Mouse (Mus musculus): ENCODE data around the gene Gm13276. TPM values are rescaled to one million over a fixed set of nuclear protein-coding genes. Genes with fewer than 3 reads are reported as not detected.
A peak's percentile ranks its signal among the peaks of the same experiment; 100 is the strongest.
"Not testable (repeated sequence)": the region's sequence is repeated elsewhere in the genome, so short reads cannot be mapped to it uniquely, and the experiment has no call there.

Gm13276 gene
- polyA plus RNA-seq, 1 experiment from 2014 or later, result not detected

DNA sequence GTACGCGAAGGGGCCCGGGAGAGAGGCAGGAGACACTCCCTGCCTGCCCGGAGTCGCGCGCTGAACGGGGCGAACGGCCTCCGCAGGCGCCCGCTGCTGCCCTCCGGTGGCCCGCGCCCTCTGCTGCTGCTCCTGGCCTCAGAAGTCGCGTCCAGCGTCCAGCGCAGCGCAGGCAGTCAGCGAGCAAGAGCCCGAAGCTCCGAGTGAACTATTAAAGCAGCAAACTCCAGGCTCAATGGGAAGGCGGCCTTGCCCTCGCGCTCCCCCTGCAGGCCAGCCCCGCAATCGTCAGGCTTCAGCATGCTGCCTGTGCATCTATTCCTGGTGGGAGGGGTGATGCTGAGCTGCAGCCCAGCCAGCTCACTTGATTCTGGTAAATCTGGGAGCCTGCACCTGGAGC lies 17.4 kb downstream of the Gm13276 start, which contains the start of gene Gm13287:
Gm13287 (plus strand) TSS at position 301 of the 400 bp plus-strand sequence.
- H3K9me3 ChIP-seq (ENCODE audit: control insufficient read depth, low read length); H3K36me3 ChIP-seq (ENCODE audit: control insufficient read depth, insufficient read depth, low read length): not testable (repeated sequence)
- WGBS, result no CpG with 5 or more reads among the region's 29 CpGs

DNA sequence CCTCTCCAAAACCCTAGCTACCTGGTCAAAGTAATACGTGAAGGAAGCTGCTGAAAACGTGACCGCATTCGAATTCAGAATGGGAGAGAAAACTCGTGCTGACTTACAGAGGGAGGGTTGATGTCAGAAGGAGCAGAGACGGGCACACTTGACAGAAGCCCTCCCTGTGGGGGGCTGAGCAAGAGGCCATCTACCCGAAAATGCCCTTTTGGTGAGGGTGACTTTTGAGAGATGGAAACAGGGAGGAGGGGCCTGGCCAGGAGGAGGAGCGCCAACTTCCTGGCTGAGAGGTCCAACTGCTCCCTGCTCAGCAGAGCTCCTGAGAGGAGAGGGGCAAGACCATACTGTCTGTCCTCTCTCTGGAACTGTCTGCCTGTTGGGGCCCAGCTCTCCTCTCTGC lies 19.7 kb downstream of the Gm13276 start, which contains the start of gene Gm13288:
Gm13288 (plus strand) TSS at position 301 of the 400 bp plus-strand sequence.
- H3K9ac ChIP-seq (ENCODE audit: low read depth, low read length); H3K4me1 ChIP-seq (ENCODE audit: control insufficient read depth, insufficient read depth, low read depth, low read length); H3K27me3 ChIP-seq (replicated peaks; ENCODE audit: control insufficient read depth, insufficient read depth, low read length); H3K27ac ChIP-seq (ENCODE audit: low read depth, low read length); H3K4me3 ChIP-seq (ENCODE audit: low read length); H3K9me3 ChIP-seq (ENCODE audit: control insufficient read depth, low read length); H3K36me3 ChIP-seq (ENCODE audit: control insufficient read depth, insufficient read depth, low read length); ATAC-seq: not testable (repeated sequence)
- H3K4me2 ChIP-seq (ENCODE audit: low read length), result peak within 1 kb of the TSS; percentile 43
- WGBS, result no CpG with 5 or more reads among the region's 8 CpGs

More for the DNA sequence above, 17.4 kb downstream of the Gm13276 start, which contains the start of gene Gm13287:
- H3K27me3 ChIP-seq (replicated peaks; ENCODE audit: control insufficient read depth, insufficient read depth, low read length); H3K4me3 ChIP-seq (ENCODE audit: low read length); H3K4me1 ChIP-seq (ENCODE audit: control insufficient read depth, insufficient read depth, low read depth, low read length); ATAC-seq; H3K27ac ChIP-seq (ENCODE audit: low read depth, low read length); H3K9ac ChIP-seq (ENCODE audit: low read depth, low read length); H3K4me2 ChIP-seq (ENCODE audit: low read length): not testable (repeated sequence)

DNA sequence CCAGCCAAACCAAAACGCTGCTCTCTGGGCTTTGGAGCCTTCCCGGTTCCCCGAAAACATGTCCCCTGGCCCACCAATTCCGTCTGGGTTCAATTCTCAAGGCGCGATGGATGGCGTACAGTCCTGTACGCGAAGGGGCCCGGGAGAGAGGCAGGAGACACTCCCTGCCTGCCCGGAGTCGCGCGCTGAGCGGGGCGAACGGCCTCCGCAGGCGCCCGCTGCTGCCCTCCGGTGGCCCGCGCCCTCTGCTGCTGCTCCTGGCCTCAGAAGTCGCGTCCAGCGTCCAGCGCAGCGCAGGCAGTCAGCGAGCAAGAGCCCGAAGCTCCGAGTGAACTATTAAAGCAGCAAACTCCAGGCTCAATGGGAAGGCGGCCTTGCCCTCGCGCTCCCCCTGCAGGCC lies 20.3 kb downstream of the Gm13276 start:
- H3K4me2 ChIP-seq (ENCODE audit: low read length), result peak overlapping the region; percentile 43
- ATAC-seq; H3K36me3 ChIP-seq (ENCODE audit: control insufficient read depth, insufficient read depth, low read length); H3K27me3 ChIP-seq (replicated peaks; ENCODE audit: control insufficient read depth, insufficient read depth, low read length); H3K9ac ChIP-seq (ENCODE audit: low read depth, low read length); H3K9me3 ChIP-seq (ENCODE audit: control insufficient read depth, low read length); H3K27ac ChIP-seq (ENCODE audit: low read depth, low read length); H3K4me3 ChIP-seq (ENCODE audit: low read length); H3K4me1 ChIP-seq (ENCODE audit: control insufficient read depth, insufficient read depth, low read depth, low read length): not testable (repeated sequence)
- WGBS, result no CpG with 5 or more reads among the region's 34 CpGs

DNA sequence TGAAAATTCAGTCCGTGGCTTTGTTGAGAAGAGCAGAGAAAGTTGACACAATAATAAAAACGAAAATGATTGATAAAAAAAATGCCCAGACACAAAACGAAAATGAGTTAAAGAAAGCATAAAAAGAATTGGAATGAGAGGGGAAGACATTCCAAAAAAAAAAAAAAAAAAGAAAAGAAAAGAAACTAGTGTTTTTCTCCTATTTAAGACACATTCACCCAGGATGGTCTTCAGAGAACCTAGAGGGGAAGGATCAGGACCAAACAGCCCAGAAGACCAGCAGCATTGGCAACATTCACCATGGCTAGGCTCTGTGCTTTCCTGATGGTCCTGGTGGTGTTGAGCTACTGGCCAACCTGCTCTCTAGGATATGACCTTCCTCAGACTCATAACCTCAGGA lies 30.4 kb downstream of the Gm13276 start, which contains the start of gene Ifna7:
Ifna7 (plus strand) TSS at position 301 of the 400 bp plus-strand sequence.
- Histone ChIP-seq H3K27ac (ENCODE audit: low read depth, low read length) (no peak within 1 kb of the TSS), H3K4me2 (ENCODE audit: low read length) (no peak within 1 kb of the TSS), H3K9me3 (ENCODE audit: control insufficient read depth, low read length) (no peaks in the 10 kb centered on the region), H3K36me3 (ENCODE audit: control insufficient read depth, insufficient read depth, low read length) (no peaks in the 10 kb centered on the region), H3K9ac (ENCODE audit: low read depth, low read length) (no peak within 1 kb of the TSS), H3K27me3 (replicated peaks; ENCODE audit: control insufficient read depth, insufficient read depth, low read length) (no peaks in the 10 kb centered on the region), H3K4me3 (ENCODE audit: low read length) (no peak within 1 kb of the TSS), H3K4me1 (ENCODE audit: control insufficient read depth, insufficient read depth, low read depth, low read length) (no peaks in the 10 kb centered on the region)
- no peak for ATAC-seq
- 67% methylated on average over 3 of the region's 3 CpGs for WGBS

DNA sequence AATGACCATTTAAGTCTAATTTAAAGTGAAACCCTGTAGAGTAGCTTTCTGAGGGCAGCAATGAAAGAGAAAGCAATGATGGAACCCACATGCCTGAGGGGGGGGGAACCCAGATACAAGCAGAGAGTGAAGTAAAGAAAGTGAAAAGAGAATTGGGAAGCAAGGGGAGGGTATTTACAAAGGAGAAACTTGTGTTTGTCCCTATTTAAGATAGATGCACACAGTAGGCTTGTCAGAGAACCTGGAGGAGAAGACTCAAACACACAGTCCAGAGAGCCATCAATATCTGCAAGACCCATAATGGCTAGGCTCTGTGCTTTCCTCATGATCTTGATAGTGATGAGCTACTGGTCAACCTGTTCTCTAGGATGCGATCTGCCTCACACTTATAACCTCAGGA lies 34.1 kb downstream of the Gm13276 start, which contains the start of gene Ifna11:
Ifna11 (plus strand) TSS at position 301 of the 400 bp plus-strand sequence.
- Histone ChIP-seq H3K27ac (ENCODE audit: low read depth, low read length) (no peak within 1 kb of the TSS), H3K4me3 (ENCODE audit: low read length) (no peak within 1 kb of the TSS), H3K36me3 (ENCODE audit: control insufficient read depth, insufficient read depth, low read length) (no peaks in the 10 kb centered on the region), H3K4me1 (ENCODE audit: control insufficient read depth, insufficient read depth, low read depth, low read length) (no peaks in the 10 kb centered on the region), H3K9ac (ENCODE audit: low read depth, low read length) (no peak within 1 kb of the TSS), H3K4me2 (ENCODE audit: low read length) (no peak within 1 kb of the TSS), H3K9me3 (ENCODE audit: control insufficient read depth, low read length) (no peaks in the 10 kb centered on the region), H3K27me3 (replicated peaks; ENCODE audit: control insufficient read depth, insufficient read depth, low read length) (no peaks in the 10 kb centered on the region)
- no peak for ATAC-seq
- WGBS, result 91% methylated on average over 1 of the region's 1 CpGs

DNA sequence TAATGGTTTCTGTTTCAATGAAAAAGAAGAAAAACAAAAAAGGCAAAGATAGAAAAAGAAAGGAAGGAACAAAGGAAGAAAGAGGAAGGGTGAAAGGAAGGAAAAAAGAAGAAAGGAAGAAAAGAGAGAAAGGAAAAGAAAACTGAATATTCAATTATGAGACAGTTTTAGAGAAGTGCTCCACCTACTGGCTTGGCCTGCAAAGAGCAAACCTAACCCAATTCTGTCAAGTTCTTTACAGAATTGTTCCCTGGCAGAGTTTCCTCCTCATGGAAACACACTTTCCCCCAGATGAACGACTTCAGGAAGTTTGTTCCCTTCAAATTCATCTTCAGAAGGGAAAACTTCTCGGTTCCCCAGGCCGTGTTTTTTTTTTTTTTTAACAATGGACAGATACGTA lies 37.5 kb downstream of the Gm13276 start:
- no peaks in the 10 kb centered on the region for H3K4me1 ChIP-seq (ENCODE audit: control insufficient read depth, insufficient read depth, low read depth, low read length)
- H3K27me3 ChIP-seq (replicated peaks; ENCODE audit: control insufficient read depth, insufficient read depth, low read length), result no peaks in the 10 kb centered on the region

DNA sequence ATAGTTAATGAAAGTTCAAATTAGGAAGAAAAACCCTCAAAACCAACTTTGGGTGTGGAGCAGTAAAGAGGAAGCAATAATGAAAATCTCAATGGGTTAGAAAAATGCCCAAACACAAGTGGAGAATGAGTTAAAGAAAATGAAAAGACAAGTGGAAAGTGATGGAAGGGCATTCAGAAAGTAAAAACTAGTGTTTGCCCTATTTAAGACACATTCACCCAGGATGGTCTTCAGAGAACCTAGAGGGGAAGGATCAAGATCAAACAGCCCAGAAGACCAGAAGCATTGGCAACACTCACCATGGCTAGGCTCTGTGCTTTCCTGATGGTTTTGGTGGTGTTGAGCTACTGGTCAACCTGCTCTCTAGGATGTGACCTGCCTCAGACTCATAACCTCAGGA lies 41.6 kb downstream of the Gm13276 start, which contains the start of gene Ifna6:
Ifna6 (plus strand) TSS at position 301 of the 400 bp plus-strand sequence.
- not testable (repeated sequence) for ATAC-seq; H3K27me3 ChIP-seq (replicated peaks; ENCODE audit: control insufficient read depth, insufficient read depth, low read length); H3K4me2 ChIP-seq (ENCODE audit: low read length); H3K4me1 ChIP-seq (ENCODE audit: control insufficient read depth, insufficient read depth, low read depth, low read length); H3K36me3 ChIP-seq (ENCODE audit: control insufficient read depth, insufficient read depth, low read length); H3K9ac ChIP-seq (ENCODE audit: low read depth, low read length); H3K27ac ChIP-seq (ENCODE audit: low read depth, low read length); H3K4me3 ChIP-seq (ENCODE audit: low read length); H3K9me3 ChIP-seq (ENCODE audit: control insufficient read depth, low read length)

More for the DNA sequence above, 37.5 kb downstream of the Gm13276 start:
- Histone ChIP-seq H3K27ac (ENCODE audit: low read depth, low read length) (no peak overlapping the region), H3K9ac (ENCODE audit: low read depth, low read length) (no peak overlapping the region), H3K4me2 (ENCODE audit: low read length) (no peak overlapping the region), H3K4me3 (ENCODE audit: low read length) (no peak overlapping the region), H3K9me3 (ENCODE audit: control insufficient read depth, low read length) (no peaks in the 10 kb centered on the region), H3K36me3 (ENCODE audit: control insufficient read depth, insufficient read depth, low read length) (no peaks in the 10 kb centered on the region)
- ATAC-seq, result no peak
- WGBS, result 21% methylated on average over 4 of the region's 4 CpGs

DNA sequence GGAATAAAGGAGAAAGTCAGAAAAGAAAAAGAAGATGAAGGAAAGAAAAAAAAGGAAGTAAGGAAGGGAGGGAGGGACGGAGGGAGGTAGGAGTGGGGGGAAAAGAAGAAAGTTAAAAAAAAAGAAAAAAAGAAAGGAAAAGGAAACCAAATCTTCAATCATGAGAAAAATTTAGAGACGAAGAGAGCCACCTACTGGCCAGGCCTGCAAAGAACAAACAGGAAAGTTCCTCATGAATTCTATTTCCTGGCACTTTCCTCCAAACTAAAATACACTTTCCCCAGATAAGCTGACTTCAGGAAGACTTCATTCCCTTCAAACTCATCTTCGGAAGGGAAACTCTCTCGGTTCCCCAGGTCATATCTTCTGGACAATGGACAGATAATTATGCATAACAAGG lies 45.0 kb downstream of the Gm13276 start:
- Histone ChIP-seq H3K9ac (ENCODE audit: low read depth, low read length) (no peak overlapping the region), H3K27me3 (replicated peaks; ENCODE audit: control insufficient read depth, insufficient read depth, low read length) (no peaks in the 10 kb centered on the region), H3K4me2 (ENCODE audit: low read length) (no peak overlapping the region), H3K4me3 (ENCODE audit: low read length) (no peak overlapping the region), H3K36me3 (ENCODE audit: control insufficient read depth, insufficient read depth, low read length) (no peaks in the 10 kb centered on the region), H3K27ac (ENCODE audit: low read depth, low read length) (no peak overlapping the region), H3K9me3 (ENCODE audit: control insufficient read depth, low read length) (no peaks in the 10 kb centered on the region), H3K4me1 (ENCODE audit: control insufficient read depth, insufficient read depth, low read depth, low read length) (no peaks in the 10 kb centered on the region)
- WGBS, result 26% methylated on average over 4 of the region's 4 CpGs
- ATAC-seq, result no peak

DNA sequence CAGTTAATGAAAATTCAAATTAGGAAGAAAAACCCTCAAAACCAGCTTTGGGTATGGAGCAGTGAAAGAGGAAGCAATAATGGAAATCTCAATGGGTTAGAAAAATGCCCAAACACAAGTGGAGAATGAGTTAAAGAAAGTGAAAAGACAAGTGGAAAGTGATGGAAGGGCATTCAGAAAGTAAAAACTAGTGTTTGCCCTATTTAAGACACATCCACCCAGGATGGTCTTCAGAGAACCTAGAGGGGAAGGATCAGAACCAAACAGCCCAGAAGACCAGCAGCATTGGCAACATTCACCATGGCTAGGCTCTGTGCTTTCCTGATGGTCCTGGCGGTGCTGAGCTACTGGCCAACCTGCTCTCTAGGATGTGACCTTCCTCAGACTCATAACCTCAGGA lies 49.7 kb downstream of the Gm13276 start, which contains the start of gene Ifna5:
Ifna5 (plus strand) TSS at position 301 of the 400 bp plus-strand sequence.
- H3K4me2 ChIP-seq (ENCODE audit: low read length); H3K4me3 ChIP-seq (ENCODE audit: low read length); H3K27ac ChIP-seq (ENCODE audit: low read depth, low read length); H3K27me3 ChIP-seq (replicated peaks; ENCODE audit: control insufficient read depth, insufficient read depth, low read length); H3K9me3 ChIP-seq (ENCODE audit: control insufficient read depth, low read length); ATAC-seq; H3K9ac ChIP-seq (ENCODE audit: low read depth, low read length); H3K36me3 ChIP-seq (ENCODE audit: control insufficient read depth, insufficient read depth, low read length); H3K4me1 ChIP-seq (ENCODE audit: control insufficient read depth, insufficient read depth, low read depth, low read length): not testable (repeated sequence)
- WGBS, result 83% methylated on average over 1 of the region's 1 CpGs
